Mouse (Mus musculus): ENCODE measurements around the gene C1qtnf7. TPM values are rescaled to one million over a fixed set of nuclear protein-coding genes. Genes with fewer than 3 reads are reported as not detected.

The C1qtnf7 gene
- polyA plus RNA-seq, 1 experiment = not detected

- no peak for TF ChIP-seq MYOG (IDR thresholded peaks at IDR 0.05; ENCODE audit: control insufficient read depth, extremely low read depth, insufficient read length)
- TF ChIP-seq USF1 (IDR thresholded peaks at IDR 0.05; ENCODE audit: low read depth) = no peak
- no peak for TF ChIP-seq FOSL1 (IDR thresholded peaks at IDR 0.05; ENCODE audit: insufficient read depth, low read length, poor library complexity, severe bottlenecking)
- no peak for TF ChIP-seq MYOD1 (IDR thresholded peaks at IDR 0.05; ENCODE audit: control insufficient read depth, insufficient read length, low read depth)
- TF ChIP-seq CEBPB (IDR thresholded peaks at IDR 0.05; ENCODE audit: low read depth) = no peak
- TF ChIP-seq CTCF (IDR thresholded peaks at IDR 0.05; ENCODE audit: control insufficient read depth, insufficient read depth, insufficient read length) = no peak
- TF ChIP-seq MAX (IDR thresholded peaks at IDR 0.05) = no peak
- Histone ChIP-seq H3K36me3 (ENCODE audit: control insufficient read depth, insufficient read depth) (no peaks in the 10 kb centered on the region), H3K27me3 (ENCODE audit: control insufficient read depth, insufficient read depth, insufficient read length) (no peaks in the 10 kb centered on the region), H3K79me2 (ENCODE audit: control insufficient read depth, insufficient read depth) (no peaks in the 10 kb centered on the region), H3K4me3 (ENCODE audit: insufficient read depth, poor library complexity, severe bottlenecking) (no peak overlapping the region), H3ac (ENCODE audit: control insufficient read depth, insufficient read length, low read depth) (no peak overlapping the region), H3K79me3 (ENCODE audit: low read depth) (no peaks in the 10 kb centered on the region)
These were observed 24.5 kb downstream of the C1qtnf7 start for GRCm38 (mm10) chr5:43539871-43540270.

GRCm38 (mm10) chr5:43541492-43541891, 26.2 kb downstream of the C1qtnf7 start:
- H3K79me2 ChIP-seq (ENCODE audit: control insufficient read depth, insufficient read depth) = no peaks in the 10 kb centered on the region
- no peak overlapping the region for H3ac ChIP-seq (ENCODE audit: control insufficient read depth, insufficient read length, low read depth)
- H3K27me3 ChIP-seq (ENCODE audit: control insufficient read depth, insufficient read depth, insufficient read length) = no peaks in the 10 kb centered on the region
- no peak for TF ChIP-seq MYOG (IDR thresholded peaks at IDR 0.05; ENCODE audit: control insufficient read depth, extremely low read depth, insufficient read length)
- no peak for TF ChIP-seq FOSL1 (IDR thresholded peaks at IDR 0.05; ENCODE audit: insufficient read depth, low read length, poor library complexity, severe bottlenecking)
- no peak for TF ChIP-seq MYOD1 (IDR thresholded peaks at IDR 0.05; ENCODE audit: control insufficient read depth, insufficient read length, low read depth)
- TF ChIP-seq USF1 (IDR thresholded peaks at IDR 0.05; ENCODE audit: low read depth) = no peak
- TF ChIP-seq MAX (IDR thresholded peaks at IDR 0.05) = no peak
- TF ChIP-seq CTCF (IDR thresholded peaks at IDR 0.05; ENCODE audit: control insufficient read depth, insufficient read depth, insufficient read length) = no peak
- no peak for TF ChIP-seq CEBPB (IDR thresholded peaks at IDR 0.05; ENCODE audit: low read depth)
- H3K79me3 ChIP-seq (ENCODE audit: low read depth) = no peaks in the 10 kb centered on the region
- H3K4me3 ChIP-seq (ENCODE audit: insufficient read depth, poor library complexity, severe bottlenecking) = no peak overlapping the region
- no peaks in the 10 kb centered on the region for H3K36me3 ChIP-seq (ENCODE audit: control insufficient read depth, insufficient read depth)

- no peaks in the 10 kb centered on the region for H3K79me2 ChIP-seq (ENCODE audit: control insufficient read depth, insufficient read depth)
- no peak overlapping the region for H3K4me3 ChIP-seq (ENCODE audit: insufficient read depth, poor library complexity, severe bottlenecking)
- no peaks in the 10 kb centered on the region for H3K79me3 ChIP-seq (ENCODE audit: low read depth)
- no peaks in the 10 kb centered on the region for H3K27me3 ChIP-seq (ENCODE audit: control insufficient read depth, insufficient read depth, insufficient read length)
- TF ChIP-seq MAX (IDR thresholded peaks at IDR 0.05) (no peak), CTCF (IDR thresholded peaks at IDR 0.05; ENCODE audit: control insufficient read depth, insufficient read depth, insufficient read length) (no peak), USF1 (IDR thresholded peaks at IDR 0.05; ENCODE audit: low read depth) (no peak), MYOD1 (IDR thresholded peaks at IDR 0.05; ENCODE audit: control insufficient read depth, insufficient read length, low read depth) (no peak), FOSL1 (IDR thresholded peaks at IDR 0.05; ENCODE audit: insufficient read depth, low read length, poor library complexity, severe bottlenecking) (no peak), CEBPB (IDR thresholded peaks at IDR 0.05; ENCODE audit: low read depth) (no peak), MYOG (IDR thresholded peaks at IDR 0.05; ENCODE audit: control insufficient read depth, extremely low read depth, insufficient read length) (no peak)
- no peak overlapping the region for H3ac ChIP-seq (ENCODE audit: control insufficient read depth, insufficient read length, low read depth)
- H3K36me3 ChIP-seq (ENCODE audit: control insufficient read depth, insufficient read depth) = no peaks in the 10 kb centered on the region
These were observed 27.0 kb downstream of the C1qtnf7 start for GRCm38 (mm10) chr5:43542246-43542845.

- H3K27me3 ChIP-seq (ENCODE audit: control insufficient read depth, insufficient read depth, insufficient read length) = no peaks in the 10 kb centered on the region
- H3K79me3 ChIP-seq (ENCODE audit: low read depth) = no peaks in the 10 kb centered on the region
- TF ChIP-seq FOSL1 (IDR thresholded peaks at IDR 0.05; ENCODE audit: insufficient read depth, low read length, poor library complexity, severe bottlenecking) (no peak), MYOD1 (IDR thresholded peaks at IDR 0.05; ENCODE audit: control insufficient read depth, insufficient read length, low read depth) (no peak), MAX (IDR thresholded peaks at IDR 0.05) (no peak), MYOG (IDR thresholded peaks at IDR 0.05; ENCODE audit: control insufficient read depth, extremely low read depth, insufficient read length) (no peak), USF1 (IDR thresholded peaks at IDR 0.05; ENCODE audit: low read depth) (no peak)
These were observed 34.6 kb downstream of the C1qtnf7 start for GRCm38 (mm10) chr5:43549951-43550350.

GRCm38 (mm10) chr5:43550444-43550843, 35.1 kb downstream of the C1qtnf7 start:
- H3K79me3 ChIP-seq (ENCODE audit: low read depth) = no peaks in the 10 kb centered on the region
- H3ac ChIP-seq (ENCODE audit: control insufficient read depth, insufficient read length, low read depth) = no peak overlapping the region
- H3K4me3 ChIP-seq (ENCODE audit: insufficient read depth, poor library complexity, severe bottlenecking) = no peak overlapping the region
- TF ChIP-seq FOSL1 (IDR thresholded peaks at IDR 0.05; ENCODE audit: insufficient read depth, low read length, poor library complexity, severe bottlenecking) (no peak), MYOD1 (IDR thresholded peaks at IDR 0.05; ENCODE audit: control insufficient read depth, insufficient read length, low read depth) (no peak), MYOG (IDR thresholded peaks at IDR 0.05; ENCODE audit: control insufficient read depth, extremely low read depth, insufficient read length) (no peak), MAX (IDR thresholded peaks at IDR 0.05) (no peak), CEBPB (IDR thresholded peaks at IDR 0.05; ENCODE audit: low read depth) (no peak), USF1 (IDR thresholded peaks at IDR 0.05; ENCODE audit: low read depth) (no peak), CTCF (IDR thresholded peaks at IDR 0.05; ENCODE audit: control insufficient read depth, insufficient read depth, insufficient read length) (no peak)
- H3K79me2 ChIP-seq (ENCODE audit: control insufficient read depth, insufficient read depth) = no peaks in the 10 kb centered on the region
- H3K36me3 ChIP-seq (ENCODE audit: control insufficient read depth, insufficient read depth) = no peaks in the 10 kb centered on the region
- no peaks in the 10 kb centered on the region for H3K27me3 ChIP-seq (ENCODE audit: control insufficient read depth, insufficient read depth, insufficient read length)

More at GRCm38 (mm10) chr5:43549951-43550350, 34.6 kb downstream of the C1qtnf7 start:
- H3K36me3 ChIP-seq (ENCODE audit: control insufficient read depth, insufficient read depth) = no peaks in the 10 kb centered on the region
- H3K4me3 ChIP-seq (ENCODE audit: insufficient read depth, poor library complexity, severe bottlenecking) = no peak overlapping the region
- H3K79me2 ChIP-seq (ENCODE audit: control insufficient read depth, insufficient read depth) = no peaks in the 10 kb centered on the region
- no peak overlapping the region for H3ac ChIP-seq (ENCODE audit: control insufficient read depth, insufficient read length, low read depth)
